Mouse (Mus musculus): Measurements from ENCODE around the gene Scgb2b27.
"Not testable (repeated sequence)": the region's sequence is repeated elsewhere in the genome, so short reads cannot be mapped to it uniquely, and the experiment has no call there.

The Scgb2b27 gene

GRCm38 (mm10) chr7:34013842-34014241 lies at the start of gene Scgb2b27:
Gene Scgb2b27, minus strand, starts transcription at chr7:34013942.
- no peak for DNase-seq (ENCODE audit: low spot score in 2 of 2)

DNA sequence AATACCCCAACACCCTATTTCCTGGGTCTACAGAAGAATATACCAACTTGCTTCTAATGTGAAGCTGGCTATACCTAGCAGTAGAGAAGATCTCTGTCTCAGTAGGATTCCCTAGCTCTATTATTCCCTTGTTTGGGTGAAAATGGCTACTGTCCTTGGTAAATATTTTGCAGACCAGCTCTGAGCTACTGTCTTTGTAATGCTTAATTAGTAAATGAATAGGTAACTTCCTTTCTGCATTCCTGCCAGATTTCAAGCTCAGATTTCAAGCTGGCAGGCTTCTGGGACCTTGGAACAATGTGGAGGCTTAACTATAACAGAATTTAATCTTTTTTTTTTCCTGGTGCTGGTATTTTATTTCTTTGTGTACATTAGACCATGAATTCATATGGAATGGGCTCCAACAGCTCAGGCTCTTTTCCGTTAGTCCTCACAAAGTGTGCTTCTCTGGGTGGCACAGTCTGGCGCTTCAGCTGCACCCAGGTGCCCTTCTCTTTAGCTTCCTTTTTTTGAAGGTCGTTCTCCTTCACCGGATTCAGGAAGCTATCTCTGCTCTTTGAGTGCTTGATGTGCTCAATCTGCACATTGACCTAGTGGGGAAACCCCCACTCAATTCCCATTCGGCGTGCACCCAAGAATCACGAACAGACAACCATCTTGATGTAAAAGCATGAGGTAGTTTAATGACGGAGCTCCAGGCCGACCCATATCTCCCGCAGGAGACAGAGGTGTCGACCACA lies 22.5 kb upstream of the Scgb2b27 start:
- not testable (repeated sequence) for DNase-seq (ENCODE audit: low spot score in 2 of 2)

DNA sequence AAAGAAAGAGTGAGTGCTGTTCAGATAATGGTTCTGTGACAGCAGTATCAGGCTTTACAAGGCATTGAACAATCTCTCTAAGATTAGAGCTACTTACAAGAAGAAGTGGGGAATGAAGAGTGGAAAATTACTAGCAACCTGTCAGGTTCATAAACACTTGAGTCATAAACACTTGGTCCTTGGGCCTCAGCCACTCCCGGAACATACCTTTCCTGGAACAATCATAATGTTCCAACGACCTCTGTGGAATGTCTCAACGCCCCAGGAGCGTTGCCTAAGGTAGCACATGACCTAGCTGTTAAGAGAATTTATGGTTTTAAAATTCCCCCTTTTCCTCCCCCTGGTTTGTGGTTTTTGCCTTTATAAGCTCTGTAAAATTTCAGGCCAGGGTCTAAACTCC lies 20.8 kb upstream of the Scgb2b27 start:
- not testable (repeated sequence) for DNase-seq (ENCODE audit: low spot score in 2 of 2)

DNA sequence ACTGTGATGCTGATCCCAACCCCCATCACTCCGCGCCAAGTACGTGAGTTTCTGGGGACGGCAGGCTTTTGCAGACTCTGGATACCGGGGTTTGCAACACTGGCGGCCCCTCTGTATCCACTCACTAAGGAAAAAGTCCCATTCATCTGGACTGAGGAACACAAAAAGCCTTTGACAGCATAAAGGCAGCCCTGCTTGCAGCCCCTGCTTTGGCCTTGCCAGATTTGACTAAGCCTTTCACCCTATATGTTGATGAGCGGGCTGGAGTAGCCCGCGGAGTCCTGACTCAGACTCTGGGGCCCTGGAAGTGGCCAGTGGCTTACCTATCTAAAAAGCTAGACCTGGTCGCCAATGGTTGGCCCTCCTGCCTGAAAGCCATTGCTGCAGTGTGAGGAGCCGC lies 16.3 kb upstream of the Scgb2b27 start:
- no peak for DNase-seq (ENCODE audit: low spot score in 2 of 2)

DNA sequence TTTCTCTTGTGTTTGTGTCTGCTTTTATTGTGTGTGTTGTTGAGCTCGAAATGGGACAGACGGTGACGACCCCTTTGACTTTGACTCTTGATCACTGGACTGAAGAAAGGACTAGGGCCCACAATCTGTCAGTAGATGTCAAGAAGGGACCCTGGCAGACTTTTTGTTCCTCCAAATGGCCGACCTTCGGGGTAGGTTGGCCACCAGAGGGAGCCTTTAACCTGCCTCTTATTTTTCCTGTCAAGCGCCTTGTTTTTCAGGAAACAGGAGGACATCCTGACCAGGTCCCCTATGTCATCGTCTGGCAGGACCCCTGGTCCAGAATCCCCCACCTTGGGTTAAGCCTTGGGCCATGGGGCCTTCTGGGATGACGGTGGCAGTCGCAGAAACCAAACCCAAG lies 13.5 kb upstream of the Scgb2b27 start:
- DNase-seq (ENCODE audit: low spot score in 2 of 2): not testable (repeated sequence)

DNA sequence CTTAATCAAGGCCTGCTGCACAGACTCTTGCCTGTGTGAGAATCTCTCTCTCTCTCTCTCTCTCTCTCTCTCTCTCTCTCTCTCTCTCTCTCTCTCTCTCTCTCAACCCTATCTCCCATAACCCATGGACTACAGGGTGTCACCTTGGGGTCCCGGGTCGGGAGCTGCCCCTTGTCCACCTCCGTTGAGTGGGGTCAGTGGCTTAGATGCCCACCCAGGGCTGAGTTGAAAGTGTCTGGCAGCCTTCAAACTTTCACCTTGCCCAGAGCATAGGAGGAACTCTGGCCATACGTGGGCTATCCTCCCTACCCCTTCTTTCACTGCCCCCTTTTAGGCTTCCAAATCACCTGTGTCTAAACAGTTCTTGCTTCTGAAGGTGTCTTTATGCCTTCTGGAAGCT lies 11.9 kb upstream of the Scgb2b27 start:
- no peak for DNase-seq (ENCODE audit: low spot score in 2 of 2)

GRCm38 (mm10) chr7:34021183-34021582 lies 7.4 kb upstream of the Scgb2b27 start, which contains the start of gene Scgb1b27:
Gene Scgb1b27, plus strand, starts transcription at chr7:34021483.
- DNase-seq (ENCODE audit: low spot score in 2 of 2): not testable (repeated sequence)

GRCm38 (mm10) chr7:33982281-33982680 lies 31.5 kb downstream of the Scgb2b27 start:
- DNase-seq (ENCODE audit: low spot score in 2 of 2): not testable (repeated sequence)
